In genomic region chr1:179668013-179668805, GRCm38 (mm10) we compare ENCODE assay signal across 8 mouse cellular contexts. TPM values are rescaled to one million over a fixed set of nuclear protein-coding genes. Genes with fewer than 3 reads are reported as not detected.
A peak's percentile ranks its signal among the peaks of the same experiment; 100 is the strongest.
DNase-seq lines count a peak whose midpoint lies in the region; ATAC-seq and TF ChIP-seq lines count a peak whose summit lies in the region.

Gene Sccpdh (plus strand): TSS chr1:179668210.

- no peaks in the 10 kb centered on the region for H3K27me3 ChIP-seq in ES-Bruce4 (ENCODE audit: control insufficient read depth, insufficient read depth, low read length, poor library complexity, severe bottlenecking)
- no peaks in the 10 kb centered on the region for H3K27me3 ChIP-seq in forebrain, embryonic 14.5 days (replicated peaks; ENCODE audit: control insufficient read depth, insufficient read depth, low read length)
- H3K27me3 ChIP-seq in liver, embryonic 15.5 days, result peaks cover 63% of the 10 kb centered on the region
- H3K27me3 ChIP-seq in neural tube, embryonic 11.5 days (ENCODE audit: control insufficient read depth, insufficient read depth, low read length), result no peaks in the 10 kb centered on the region
- H3K27me3 ChIP-seq in stomach, embryonic 16.5 days (ENCODE audit: control insufficient read depth, insufficient read depth, low read length), result no peaks in the 10 kb centered on the region

- H3K4me3 ChIP-seq in ES-Bruce4 (ENCODE audit: low read depth, low read length), result peak within 1 kb of the TSS; percentile 65
- H3K4me3 ChIP-seq in forebrain, embryonic 14.5 days (ENCODE audit: low read depth, low read length), result peak within 1 kb of the TSS; percentile 86
- H3K4me3 ChIP-seq in liver, embryonic 15.5 days (replicated peaks), result peak within 1 kb of the TSS; percentile 65
- peak within 1 kb of the TSS; percentile 92 for H3K4me3 ChIP-seq in neural tube, embryonic 11.5 days (ENCODE audit: low read depth, low read length)
- H3K4me3 ChIP-seq in stomach, embryonic 16.5 days (replicated peaks; ENCODE audit: low read length), result peak within 1 kb of the TSS; percentile 87

- no peak for TF ChIP-seq POLR2A in ES-Bruce4 (IDR thresholded peaks at IDR 0.05; ENCODE audit: insufficient read depth, low read length)

- H3K4me2 ChIP-seq in forebrain, embryonic 14.5 days (ENCODE audit: low read length), result peak within 1 kb of the TSS; percentile 69
- peak within 1 kb of the TSS; percentile 82 for H3K4me2 ChIP-seq in liver, embryonic 15.5 days
- peak within 1 kb of the TSS; percentile 66 for H3K4me2 ChIP-seq in neural tube, embryonic 11.5 days (ENCODE audit: low read depth)
- peak within 1 kb of the TSS; percentile 81 for H3K4me2 ChIP-seq in stomach, embryonic 16.5 days (ENCODE audit: low read depth, low read length)

- no peak within 1 kb of the TSS for H3K27ac ChIP-seq in ES-Bruce4 (ENCODE audit: insufficient read depth, low read length)
- peak within 1 kb of the TSS; percentile 71 for H3K27ac ChIP-seq in forebrain, embryonic 14.5 days (ENCODE audit: low read depth, low read length)
- H3K27ac ChIP-seq in liver, embryonic 15.5 days (replicated peaks), result no peak within 1 kb of the TSS
- H3K27ac ChIP-seq in neural tube, embryonic 11.5 days (ENCODE audit: low read depth, low read length), result peak within 1 kb of the TSS; percentile 87
- H3K27ac ChIP-seq in stomach, embryonic 16.5 days (ENCODE audit: low read length), result peak within 1 kb of the TSS; percentile 75

- peak; percentile 86 for DNase-seq in forebrain, embryonic 14.5 days (ENCODE audit: low spot score)
- DNase-seq in heart, postnatal 10 days, result peak; percentile 91 to 94
- DNase-seq in kidney, postnatal 4 days, result peak; percentile 93 to 95
- peak; percentile 91 for DNase-seq in neural tube, embryonic 11.5 days (ENCODE audit: low spot score)

- under 1% methylated on average over 83 of the region's 84 CpGs for WGBS in forebrain, embryonic 14.5 days
- under 1% methylated on average over 78 of the region's 84 CpGs for whole genome bisulfite sequencing in liver, embryonic 15.5 days (ENCODE audit: insufficient replicate concordance)
- WGBS in neural tube, embryonic 11.5 days, result under 1% methylated on average over 84 of the region's 84 CpGs
- WGBS in stomach, embryonic 16.5 days, result under 1% methylated on average over 75 of the region's 84 CpGs

- intact Hi-C loops in heart, postnatal 10 days (cut with DNase I), result no loop called here

- H3K9ac ChIP-seq in ES-Bruce4 (ENCODE audit: low read depth, poor library complexity, severe bottlenecking), result peak within 1 kb of the TSS; percentile 54
- peak within 1 kb of the TSS; percentile 90 for H3K9ac ChIP-seq in forebrain, embryonic 14.5 days (ENCODE audit: low read length)
- peak within 1 kb of the TSS; percentile 47 for H3K9ac ChIP-seq in liver, embryonic 15.5 days
- H3K9ac ChIP-seq in neural tube, embryonic 11.5 days (ENCODE audit: low read length), result peak within 1 kb of the TSS; percentile 94
- H3K9ac ChIP-seq in stomach, embryonic 16.5 days (ENCODE audit: low read length), result peak within 1 kb of the TSS; percentile 89

- ATAC-seq in cerebellum, adult (ENCODE audit: insufficient number of reproducible peaks, low FRiP score, low TSS enrichment), result peak; percentile 86
- ATAC-seq in forebrain, embryonic 14.5 days, result peak; percentile 95
- ATAC-seq in liver, embryonic 15.5 days (ENCODE audit: insufficient read depth), result peak; percentile 88
- peak; percentile 95 for ATAC-seq in neural tube, embryonic 11.5 days (ENCODE audit: insufficient read depth, low FRiP score, low TSS enrichment)
- ATAC-seq in stomach, embryonic 16.5 days (ENCODE audit: insufficient read depth, low FRiP score), result peak; percentile 94

- no peak for TF ChIP-seq EP300 in ES-Bruce4 (IDR thresholded peaks at IDR 0.05; ENCODE audit: insufficient read depth, low read depth, low read length)

- H3K36me3 ChIP-seq in ES-Bruce4 (ENCODE audit: control insufficient read depth, insufficient read depth, low read length, poor library complexity, severe bottlenecking), result no peaks in the 10 kb centered on the region
- H3K36me3 ChIP-seq in forebrain, embryonic 14.5 days (ENCODE audit: control insufficient read depth, insufficient read depth, low read length), result peaks cover 7% of the 10 kb centered on the region; the same call in 1 of the 2 replicates
- H3K36me3 ChIP-seq in liver, embryonic 15.5 days (replicated peaks), result no peaks in the 10 kb centered on the region
- no peaks in the 10 kb centered on the region for H3K36me3 ChIP-seq in neural tube, embryonic 11.5 days (ENCODE audit: control insufficient read depth, insufficient read depth, low read length)
- no peaks in the 10 kb centered on the region for H3K36me3 ChIP-seq in stomach, embryonic 16.5 days (ENCODE audit: control insufficient read depth, insufficient read depth, low read length)

- TF ChIP-seq CTCF in ES-Bruce4 (IDR thresholded peaks at IDR 0.05; ENCODE audit: low read depth, low read length), result no peak

- no peaks in the 10 kb centered on the region for H3K4me1 ChIP-seq in ES-Bruce4 (ENCODE audit: control insufficient read depth, insufficient read depth, low read length)
- H3K4me1 ChIP-seq in forebrain, embryonic 14.5 days (ENCODE audit: control insufficient read depth, insufficient read depth, low read length), result peaks cover 5% of the 10 kb centered on the region; the same call in 1 of the 2 replicates
- H3K4me1 ChIP-seq in liver, embryonic 15.5 days (replicated peaks), result peaks cover 7% of the 10 kb centered on the region
- H3K4me1 ChIP-seq in neural tube, embryonic 11.5 days (ENCODE audit: control insufficient read depth, insufficient read depth, low read length), result peaks cover 12% of the 10 kb centered on the region; the same call in 1 of the 2 replicates
- peaks cover 11% of the 10 kb centered on the region for H3K4me1 ChIP-seq in stomach, embryonic 16.5 days (ENCODE audit: control insufficient read depth, insufficient read depth, low read length)

- H3K9me3 ChIP-seq in ES-Bruce4 (replicated peaks; ENCODE audit: control insufficient read depth, insufficient read depth, low read length, poor library complexity, severe bottlenecking), result no peaks in the 10 kb centered on the region
- H3K9me3 ChIP-seq in forebrain, embryonic 14.5 days (replicated peaks; ENCODE audit: control insufficient read depth, low read length), result no peaks in the 10 kb centered on the region
- H3K9me3 ChIP-seq in liver, embryonic 15.5 days (replicated peaks), result no peaks in the 10 kb centered on the region
- H3K9me3 ChIP-seq in neural tube, embryonic 11.5 days (ENCODE audit: control insufficient read depth, low read length), result no peaks in the 10 kb centered on the region
- no peaks in the 10 kb centered on the region for H3K9me3 ChIP-seq in stomach, embryonic 16.5 days (replicated peaks; ENCODE audit: control insufficient read depth, low read length)

RNA-seq across cellular contexts. Expression of gene Sccpdh, which starts in this region (rescaled TPM):
- polyA plus RNA-seq in ES-Bruce4 (2011; ENCODE audit: insufficient read depth, insufficient read length, low read depth, missing spikeins), result 44.2 and 48.5 TPM in 2 replicates
- 114 and 125 TPM in 2 replicates for polyA plus RNA-seq in forebrain, embryonic 14.5 days (2014; fragmentation: Nextera tagmentation; extraction: Ambion mirVana)
- 10 to 100 TPM; 68.9 to 70.8 TPM for total RNA-seq in heart, postnatal 10 days (2021)
- 9.0 and 9.5 TPM in 2 replicates for polyA plus RNA-seq in liver, embryonic 15.5 days (2015; fragmentation: Nextera tagmentation; extraction: Ambion mirVana)
- 113 and 114 TPM in 2 replicates for polyA plus RNA-seq in neural tube, embryonic 11.5 days (2014; fragmentation: Nextera tagmentation; extraction: Ambion mirVana)
- polyA plus RNA-seq in stomach, embryonic 16.5 days (2015; fragmentation: Nextera tagmentation; extraction: Ambion mirVana), result 55.2 and 65.1 TPM in 2 replicates

Comparison
In these comparisons a context has a peak if more than half of its experiments do, and no peak if none do; other contexts are left out.
1. H3K27ac ChIP-seq: peak in forebrain, embryonic 14.5 days (single experiment), neural tube, embryonic 11.5 days (single experiment) and stomach, embryonic 16.5 days (single experiment); none in ES-Bruce4 (single experiment) and liver, embryonic 15.5 days (single experiment).
2. Peak in every context shown above with its lines, with median percentiles within 50 percentile points of each other: H3K4me3 ChIP-seq, H3K9ac ChIP-seq, ATAC-seq, DNase-seq and H3K4me2 ChIP-seq.